Mouse (Mus musculus) neural tube, embryonic 14.5 days (tissue): ENCODE data around the gene Ppil1. TPM values are rescaled to one million over a fixed set of nuclear protein-coding genes. Genes with fewer than 3 reads are reported as not detected.
"Not testable (repeated sequence)": the region's sequence is repeated elsewhere in the genome, so short reads cannot be mapped to it uniquely, and the experiment has no call there.

Experiments used
- ATAC-seq: fragments of 200-750 bp; cut with Nextera tagmentation; 2 replicates; pipeline ENCODE4 v1.8.0; 2017; ENCODE audit warnings: low read depth, mild to moderate bottlenecking, moderate TSS enrichment, moderate library complexity
- H3K27ac ChIP-seq: fragments of 300-500 bp; sonication (generic); 2 replicates; pipeline ENCODE4 v1.5.1; 2014; ENCODE audit warnings: low read depth, mild to moderate bottlenecking, control low read depth, low read length, moderate library complexity, mixed read lengths
- H3K27me3 ChIP-seq: fragments of 300-500 bp; sonication (generic); 2 replicates; pipeline ENCODE4 v1.6.1; 2014; ENCODE audit warnings: low read length; ENCODE audit not compliant: control insufficient read depth, insufficient read depth
- H3K36me3 ChIP-seq: fragments of 300-500 bp; sonication (generic); 2 replicates; pipeline ENCODE4 v1.6.1; 2014; ENCODE audit warnings: low read length, mixed read lengths; ENCODE audit not compliant: control insufficient read depth, insufficient read depth
- H3K4me1 ChIP-seq: fragments of 300-500 bp; sonication (generic); 2 replicates; pipeline ENCODE4 v1.6.1; 2014; ENCODE audit warnings: low read length; ENCODE audit not compliant: control insufficient read depth, insufficient read depth
- H3K4me2 ChIP-seq: fragments of 300-500 bp; sonication (generic); 2 replicates; pipeline ENCODE4 v1.6.1; 2014; ENCODE audit warnings: mild to moderate bottlenecking, low read depth, low read length, control low read depth
- H3K4me3 ChIP-seq: fragments of 300-500 bp; sonication (generic); 2 replicates; pipeline ENCODE4 v1.5.1; 2014; ENCODE audit warnings: low read depth, low read length, control low read depth, mixed read lengths
- H3K9ac ChIP-seq: fragments of 300-500 bp; sonication (generic); replicated peaks from 2 replicates; pipeline ENCODE4 v1.6.1; 2014; ENCODE audit warnings: low read depth, mild to moderate bottlenecking, control low read depth, low read length, mixed read lengths
- H3K9me3 ChIP-seq: fragments of 300-500 bp; sonication (generic); 2 replicates; pipeline ENCODE4 v1.6.1; 2016; ENCODE audit warnings: low read length; ENCODE audit not compliant: control insufficient read depth
- WGBS: fragments of 180-500 bp; shearing (Covaris S2); extraction: QIAGEN DNeasy Blood & Tissue Kit; methylation state at CpG from one replicate; pipeline ENCODE4 v1.1.7; 2014; 5-methylcytosine and 5-hydroxymethylcytosine counted together
- polyA plus RNA-seq: library from polyadenylated mRNA; unstranded; fragments of >200 nt; fragmentation: Nextera tagmentation; extraction: Ambion mirVana; gene quantifications from 2 replicates; pipeline ENCODE4 v1.2.1, GENCODE M21; 2014

Ppil1 gene
- polyA plus RNA-seq, 1 experiment from 2014 or later: 96.4 TPM

- Histone ChIP-seq H3K4me2 (no peak overlapping the region), H3K27ac (no peak overlapping the region), H3K4me1 (peaks cover 18% of the 10 kb centered on the region), H3K9me3 (no peaks in the 10 kb centered on the region), H3K4me3 (no peak overlapping the region), H3K9ac (no peak overlapping the region), H3K36me3 (peaks cover 6% of the 10 kb centered on the region; the same call in 1 of the 2 replicates), H3K27me3 (no peaks in the 10 kb centered on the region)
- WGBS: 88% methylated on average over 15 of the region's 15 CpGs
- no peak for ATAC-seq
These were observed 3.5 kb downstream of the Ppil1 start for GRCm38 (mm10) chr17:29260501-29260900.

- 0% methylated on average over 3 of the region's 3 CpGs for WGBS
- H3K9me3 ChIP-seq: no peaks in the 10 kb centered on the region
- H3K4me2 ChIP-seq: no peak overlapping the region
- H3K4me1 ChIP-seq: peaks cover 17% of the 10 kb centered on the region
- H3K4me3 ChIP-seq: no peak overlapping the region
- no peak; the same call in 1 of the 2 replicates for ATAC-seq
- H3K36me3 ChIP-seq: peaks cover 6% of the 10 kb centered on the region; the same call in 1 of the 2 replicates
- no peaks in the 10 kb centered on the region for H3K27me3 ChIP-seq
- H3K27ac ChIP-seq: no peak overlapping the region
- H3K9ac ChIP-seq: no peak overlapping the region
These were observed 4.5 kb downstream of the Ppil1 start for GRCm38 (mm10) chr17:29259489-29259888.

GRCm38 (mm10) chr17:29258921-29259320, 5.1 kb downstream of the Ppil1 start:
- H3K27me3 ChIP-seq: no peaks in the 10 kb centered on the region
- peaks cover 14% of the 10 kb centered on the region for H3K4me1 ChIP-seq
- H3K4me3 ChIP-seq: no peak overlapping the region
- ATAC-seq: no peak
- H3K27ac ChIP-seq: no peak overlapping the region
- WGBS: 95% methylated on average over 2 of the region's 2 CpGs
- no peak overlapping the region for H3K9ac ChIP-seq
- peaks cover 7% of the 10 kb centered on the region for H3K36me3 ChIP-seq
- H3K4me2 ChIP-seq: no peak overlapping the region
- no peaks in the 10 kb centered on the region for H3K9me3 ChIP-seq

- H3K9ac ChIP-seq: no peak overlapping the region
- H3K9me3 ChIP-seq: no peaks in the 10 kb centered on the region
- no peak overlapping the region for H3K4me2 ChIP-seq
- no peak overlapping the region for H3K4me3 ChIP-seq
- no peaks in the 10 kb centered on the region for H3K27me3 ChIP-seq
- H3K4me1 ChIP-seq: peaks cover 11% of the 10 kb centered on the region
- peaks cover 10% of the 10 kb centered on the region for H3K36me3 ChIP-seq
- 89% methylated on average over 10 of the region's 10 CpGs for WGBS
- no peak overlapping the region for H3K27ac ChIP-seq
- no peak for ATAC-seq
These were observed 5.9 kb downstream of the Ppil1 start for GRCm38 (mm10) chr17:29258025-29258558.

GRCm38 (mm10) chr17:29257001-29257511, 6.9 kb downstream of the Ppil1 start:
- no peak for ATAC-seq
- H3K9ac ChIP-seq: no peak overlapping the region
- H3K27me3 ChIP-seq: no peaks in the 10 kb centered on the region
- 0 out of 2 replicates have a peak, but pooled peaks cover 4% of the 10 kb centered on the region for H3K4me1 ChIP-seq
- 97% methylated on average over 10 of the region's 10 CpGs for WGBS
- no peak overlapping the region for H3K4me3 ChIP-seq
- peaks cover 10% of the 10 kb centered on the region for H3K36me3 ChIP-seq
- no peak overlapping the region for H3K4me2 ChIP-seq
- H3K27ac ChIP-seq: no peak overlapping the region
- H3K9me3 ChIP-seq: no peaks in the 10 kb centered on the region

GRCm38 (mm10) chr17:29256507-29256906, 7.5 kb downstream of the Ppil1 start:
- H3K27ac ChIP-seq: no peak overlapping the region
- WGBS: 80% methylated on average over 6 of the region's 6 CpGs

DNA sequence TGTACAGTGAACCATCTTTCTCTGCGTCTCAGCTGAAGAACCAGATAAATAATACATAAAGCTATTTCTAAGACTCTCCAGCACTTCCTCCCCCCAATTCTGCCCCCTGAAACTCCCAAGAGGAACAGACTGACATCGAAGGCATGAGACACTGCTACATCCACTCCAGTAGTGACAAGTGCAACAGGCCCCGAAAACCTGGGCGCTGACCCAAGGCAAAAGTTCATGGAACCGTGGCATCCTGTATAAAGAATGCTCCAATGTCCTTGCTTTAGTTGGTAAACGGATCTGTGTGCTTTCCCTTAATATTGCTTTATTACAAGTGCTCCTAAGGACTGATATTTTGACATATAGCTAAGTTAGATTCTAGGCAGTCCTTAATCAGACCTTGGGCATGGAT, 9.2 kb downstream of the Ppil1 start:
- H3K36me3 ChIP-seq: peaks cover 16% of the 10 kb centered on the region
- not testable (repeated sequence) for H3K9me3 ChIP-seq, H3K9ac ChIP-seq, ATAC-seq, H3K4me2 ChIP-seq, H3K27ac ChIP-seq, H3K27me3 ChIP-seq, H3K4me1 ChIP-seq, H3K4me3 ChIP-seq
- 86% methylated on average over 6 of the region's 6 CpGs for WGBS

More at GRCm38 (mm10) chr17:29256507-29256906, 7.5 kb downstream of the Ppil1 start:
- H3K4me1 ChIP-seq: peaks cover 3% of the 10 kb centered on the region; the same call in 1 of the 2 replicates
- peaks cover 12% of the 10 kb centered on the region for H3K36me3 ChIP-seq
- no peak overlapping the region for H3K4me2 ChIP-seq
- no peak for ATAC-seq
- no peak overlapping the region for H3K9ac ChIP-seq
- H3K9me3 ChIP-seq: no peaks in the 10 kb centered on the region
- no peaks in the 10 kb centered on the region for H3K27me3 ChIP-seq
- H3K4me3 ChIP-seq: no peak overlapping the region

GRCm38 (mm10) chr17:29253684-29254083, 10.3 kb downstream of the Ppil1 start:
- Histone ChIP-seq H3K27ac (no peak overlapping the region), H3K4me3 (no peak overlapping the region), H3K36me3 (peaks cover 16% of the 10 kb centered on the region), H3K4me1 (peaks cover 6% of the 10 kb centered on the region; the same call in 1 of the 2 replicates), H3K9me3 (no peaks in the 10 kb centered on the region), H3K9ac (no peak overlapping the region), H3K27me3 (no peaks in the 10 kb centered on the region), H3K4me2 (no peak overlapping the region)
- 46% methylated on average over 9 of the region's 9 CpGs for WGBS
- ATAC-seq: no peak

DNA sequence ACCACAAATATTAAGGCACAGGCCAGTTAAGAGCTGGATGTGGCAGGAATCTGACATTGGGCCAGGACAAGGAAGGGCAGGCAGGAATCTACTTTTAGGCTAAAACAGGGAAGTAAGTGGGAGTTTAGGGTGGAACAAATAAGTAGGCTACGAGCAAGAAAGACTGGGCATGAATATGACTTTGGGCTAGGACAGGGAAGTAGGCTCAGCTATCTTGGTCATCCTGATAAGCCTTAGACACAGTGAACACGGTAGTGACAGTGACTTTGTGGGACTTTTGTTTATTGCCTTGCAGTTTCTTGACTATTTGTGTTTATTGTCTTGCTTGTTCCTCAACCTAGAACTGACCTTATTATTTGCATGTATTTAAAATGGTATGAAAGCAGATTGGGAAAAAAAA, 10.8 kb downstream of the Ppil1 start:
- 92% methylated on average over 2 of the region's 2 CpGs for WGBS
- no peaks in the 10 kb centered on the region for H3K9me3 ChIP-seq
- ATAC-seq: no peak
- no peaks in the 10 kb centered on the region for H3K27me3 ChIP-seq
- peaks cover 6% of the 10 kb centered on the region; the same call in 1 of the 2 replicates for H3K4me1 ChIP-seq
- H3K9ac ChIP-seq: no peak overlapping the region
- peaks cover 16% of the 10 kb centered on the region for H3K36me3 ChIP-seq
- H3K4me3 ChIP-seq: no peak overlapping the region
- H3K4me2 ChIP-seq: no peak overlapping the region
- no peak overlapping the region for H3K27ac ChIP-seq
